Mouse (Mus musculus): Measurements from ENCODE around the gene Fbxo6. TPM values are rescaled to one million over a fixed set of nuclear protein-coding genes. Genes with fewer than 3 reads are reported as not detected.
A peak's percentile ranks its signal among the peaks of the same experiment; 100 is the strongest.
"Not testable (repeated sequence)": the region's sequence is repeated elsewhere in the genome, so short reads cannot be mapped to it uniquely, and the experiment has no call there.

Fbxo6 gene
- polyA plus RNA-seq (2016; fragmentation: Nextera tagmentation; extraction: Ambion mirVana), result 14.6 and 17.1 TPM in 2 replicates

GRCm38 (mm10) chr4:148151267-148152168 is at the start of gene Fbxo6:
Fbxo6 (minus strand) TSS chr4:148152140.
- peak; percentile 86 for ATAC-seq (ENCODE audit: low FRiP score, low read depth)
- peak within 1 kb of the TSS; percentile 94 for H3K4me2 ChIP-seq (replicated peaks)
- no peaks in the 10 kb centered on the region for H3K27me3 ChIP-seq
- H3K9ac ChIP-seq (replicated peaks), result peak within 1 kb of the TSS; percentile 72
- H3K27ac ChIP-seq (replicated peaks), result peak within 1 kb of the TSS; percentile 91
- no peaks in the 10 kb centered on the region for H3K9me3 ChIP-seq
- 2% methylated on average over 58 of the region's 67 CpGs for WGBS
- peaks cover 38% of the 10 kb centered on the region for H3K36me3 ChIP-seq
- H3K4me3 ChIP-seq, result peak within 1 kb of the TSS; percentile 59
- H3K4me1 ChIP-seq, result peaks cover 6% of the 10 kb centered on the region

DNA sequence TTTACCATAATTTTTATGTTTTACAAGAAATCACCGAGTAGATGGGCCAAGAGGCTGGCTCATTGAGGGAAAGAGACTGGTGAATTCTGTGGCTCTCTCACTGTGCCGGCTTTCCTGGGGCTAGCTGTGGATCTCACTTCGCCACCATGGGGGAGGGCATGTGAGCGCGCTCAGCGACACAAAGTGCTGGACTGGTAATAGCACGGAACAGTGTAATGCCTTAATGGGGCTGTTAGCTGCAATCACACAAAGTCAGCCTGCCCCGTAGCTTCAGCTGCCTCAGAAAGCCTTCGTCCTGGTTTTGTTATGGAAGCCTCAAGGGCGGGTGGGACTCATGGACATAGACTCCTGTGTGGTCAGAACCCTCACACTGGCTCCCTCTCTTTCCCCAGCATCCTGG is 46.8 kb upstream of the Fbxo6 start:
- H3K27ac ChIP-seq (replicated peaks), result no peak overlapping the region
- peaks cover 13% of the 10 kb centered on the region for H3K4me1 ChIP-seq
- peaks cover 13% of the 10 kb centered on the region; the same call in 1 of the 2 replicates for H3K27me3 ChIP-seq

GRCm38 (mm10) chr4:148194400-148194799 is 42.5 kb upstream of the Fbxo6 start:
- H3K4me3 ChIP-seq, result no peak overlapping the region
- no peak overlapping the region for H3K4me2 ChIP-seq (replicated peaks)
- H3K27ac ChIP-seq (replicated peaks), result no peak overlapping the region
- H3K9ac ChIP-seq (replicated peaks), result no peak overlapping the region
- H3K27me3 ChIP-seq, result peaks cover 15% of the 10 kb centered on the region; the same call in 1 of the 2 replicates
- no peaks in the 10 kb centered on the region for H3K9me3 ChIP-seq
- ATAC-seq (ENCODE audit: low FRiP score, low read depth), result no peak
- H3K36me3 ChIP-seq, result no peaks in the 10 kb centered on the region
- H3K4me1 ChIP-seq, result peaks cover 24% of the 10 kb centered on the region

More for the DNA sequence above, 46.8 kb upstream of the Fbxo6 start:
- H3K4me3 ChIP-seq, result no peak overlapping the region
- no peaks in the 10 kb centered on the region for H3K36me3 ChIP-seq
- WGBS, result 33% methylated on average over 10 of the region's 10 CpGs
- no peak overlapping the region for H3K4me2 ChIP-seq (replicated peaks)
- H3K9me3 ChIP-seq, result no peaks in the 10 kb centered on the region
- ATAC-seq (ENCODE audit: low FRiP score, low read depth), result no peak
- peak overlapping the region; percentile 15; the same call in 1 of the 2 replicates for H3K9ac ChIP-seq (replicated peaks)

DNA sequence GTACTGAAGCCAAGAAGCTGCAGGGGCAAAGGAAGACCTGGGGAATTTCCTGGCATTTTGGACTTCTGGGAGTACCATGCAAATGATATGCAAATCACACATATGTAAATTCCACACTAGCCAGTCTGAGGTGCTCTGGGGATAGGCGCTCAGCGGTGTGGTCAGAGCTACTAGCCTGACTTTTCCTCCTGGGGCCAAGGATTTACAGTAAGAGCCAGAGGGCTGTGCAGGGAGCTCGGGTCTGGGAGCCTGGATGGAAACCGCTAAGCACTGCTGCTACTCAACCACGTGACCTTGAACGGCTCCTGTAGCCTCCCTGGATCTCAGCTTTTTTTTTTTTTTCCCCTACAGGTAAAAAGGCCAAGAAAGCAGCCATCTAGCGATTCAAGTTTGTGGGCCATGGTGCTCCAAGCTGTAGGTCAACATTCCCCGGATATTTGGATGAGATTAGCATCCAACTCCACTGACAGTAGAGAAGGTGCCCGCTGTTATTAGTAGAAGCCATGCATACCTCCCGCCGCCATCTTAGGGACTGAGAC is 40.8 kb upstream of the Fbxo6 start:
- H3K4me2 ChIP-seq (replicated peaks), result no peak overlapping the region
- H3K9me3 ChIP-seq, result no peaks in the 10 kb centered on the region
- H3K4me3 ChIP-seq, result no peak overlapping the region
- peaks cover 16% of the 10 kb centered on the region; the same call in 1 of the 2 replicates for H3K4me1 ChIP-seq
- peaks cover 7% of the 10 kb centered on the region; the same call in 1 of the 2 replicates for H3K27me3 ChIP-seq
- no peak overlapping the region for H3K9ac ChIP-seq (replicated peaks)
- 37% methylated on average over 11 of the region's 11 CpGs for WGBS
- peak; percentile 50; the same call in 1 of the 2 replicates for ATAC-seq (ENCODE audit: low FRiP score, low read depth)
- 0 out of 2 replicates have a peak overlapping the region, but pooled peaks have one; percentile 20 for H3K27ac ChIP-seq (replicated peaks)
- H3K36me3 ChIP-seq, result no peaks in the 10 kb centered on the region

DNA sequence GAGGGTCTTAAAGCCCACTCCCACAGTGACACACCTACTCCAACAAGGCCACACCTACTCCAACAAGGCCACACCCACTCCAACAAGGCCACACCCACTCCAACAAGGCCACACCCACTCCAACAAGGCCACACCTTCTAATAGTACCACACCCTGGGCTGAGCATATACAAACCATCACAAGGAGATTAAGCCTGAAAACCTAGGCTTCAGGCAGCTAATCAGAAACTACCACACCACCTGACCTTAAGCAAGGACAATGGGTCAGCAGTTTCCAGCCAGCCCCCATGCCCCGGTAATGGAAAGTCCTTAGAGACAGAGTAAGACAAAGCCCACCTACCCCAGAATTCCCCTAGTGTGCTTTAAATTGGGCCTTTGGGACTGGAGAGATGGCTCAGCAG is 36.8 kb upstream of the Fbxo6 start:
- not testable (repeated sequence) for H3K27ac ChIP-seq (replicated peaks); H3K4me3 ChIP-seq; H3K4me2 ChIP-seq (replicated peaks); H3K9me3 ChIP-seq; ATAC-seq (ENCODE audit: low FRiP score, low read depth); H3K9ac ChIP-seq (replicated peaks); H3K36me3 ChIP-seq
- WGBS, result 92% methylated on average over 1 of the region's 1 CpGs
- peaks cover 14% of the 10 kb centered on the region for H3K27me3 ChIP-seq
- peaks cover 20% of the 10 kb centered on the region for H3K4me1 ChIP-seq

GRCm38 (mm10) chr4:148185819-148186218 is 33.9 kb upstream of the Fbxo6 start:
- Histone ChIP-seq H3K36me3 (no peaks in the 10 kb centered on the region), H3K27me3 (peaks cover 24% of the 10 kb centered on the region), H3K9me3 (no peaks in the 10 kb centered on the region), H3K9ac (replicated peaks) (no peak overlapping the region), H3K4me3 (no peak overlapping the region), H3K27ac (replicated peaks) (no peak overlapping the region), H3K4me1 (peaks cover 8% of the 10 kb centered on the region), H3K4me2 (replicated peaks) (no peak overlapping the region)
- 68% methylated on average over 4 of the region's 4 CpGs for WGBS
- ATAC-seq (ENCODE audit: low FRiP score, low read depth), result no peak

DNA sequence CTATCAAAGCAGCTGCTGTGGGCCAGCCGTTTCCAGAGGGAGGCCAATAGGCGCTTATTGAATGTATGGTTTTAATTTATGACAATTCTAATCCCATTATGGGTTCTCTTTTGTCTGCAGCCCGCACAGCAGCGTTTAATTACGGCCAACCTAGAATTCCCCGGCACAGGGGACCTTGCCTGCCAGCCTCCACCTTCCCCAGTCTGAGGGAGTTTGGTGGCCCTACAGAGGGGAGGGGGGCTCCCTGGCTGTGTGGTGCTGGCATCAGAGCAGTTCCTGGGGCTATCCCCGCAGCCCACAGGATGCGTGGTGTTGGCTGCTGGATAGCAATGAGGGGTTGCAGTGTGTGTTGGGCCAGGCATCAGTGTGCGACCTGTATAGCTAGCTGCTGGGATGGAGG is 32.6 kb upstream of the Fbxo6 start:
- Histone ChIP-seq H3K27me3 (peaks cover 32% of the 10 kb centered on the region), H3K9me3 (no peaks in the 10 kb centered on the region), H3K27ac (replicated peaks) (0 out of 2 replicates have a peak overlapping the region, but pooled peaks have one; percentile 8), H3K36me3 (no peaks in the 10 kb centered on the region), H3K4me1 (peaks cover 8% of the 10 kb centered on the region), H3K9ac (replicated peaks) (no peak overlapping the region), H3K4me3 (no peak overlapping the region), H3K4me2 (replicated peaks) (no peak overlapping the region)
- WGBS, result 27% methylated on average over 9 of the region's 9 CpGs
- ATAC-seq (ENCODE audit: low FRiP score, low read depth), result peak; percentile 43

GRCm38 (mm10) chr4:148182363-148182762 is 30.4 kb upstream of the Fbxo6 start:
- no peaks in the 10 kb centered on the region for H3K36me3 ChIP-seq
- no peak overlapping the region for H3K4me2 ChIP-seq (replicated peaks)
- no peaks in the 10 kb centered on the region for H3K9me3 ChIP-seq
- H3K9ac ChIP-seq (replicated peaks), result no peak overlapping the region
- 38% methylated on average over 8 of the region's 8 CpGs for WGBS
- H3K27ac ChIP-seq (replicated peaks), result no peak overlapping the region
- H3K27me3 ChIP-seq, result peaks cover 51% of the 10 kb centered on the region
- no peak for ATAC-seq (ENCODE audit: low FRiP score, low read depth)
- H3K4me1 ChIP-seq, result peaks cover 8% of the 10 kb centered on the region
- H3K4me3 ChIP-seq, result no peak overlapping the region

DNA sequence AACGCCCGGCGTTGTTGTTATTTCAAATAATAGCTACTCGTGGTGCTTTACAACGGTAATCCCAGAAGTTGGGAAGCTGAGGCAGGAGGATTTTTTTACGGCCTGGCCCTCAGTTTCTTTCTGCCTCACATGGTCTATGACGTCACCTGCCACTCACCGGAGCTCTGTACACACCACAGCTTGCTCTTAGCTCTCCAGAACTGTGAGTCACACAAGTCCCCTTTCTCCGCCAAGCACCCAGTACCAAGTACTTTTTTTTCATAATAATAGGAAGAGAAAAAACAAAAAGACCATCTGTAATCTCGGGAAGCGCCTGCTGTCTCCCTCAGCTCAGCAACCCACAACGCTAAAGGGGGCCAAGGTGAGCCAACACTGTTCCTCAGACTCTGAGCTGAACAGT is 29.5 kb upstream of the Fbxo6 start:
- 88% methylated on average over 12 of the region's 12 CpGs for WGBS

GRCm38 (mm10) chr4:148177716-148178115 is 25.8 kb upstream of the Fbxo6 start:
- Histone ChIP-seq H3K4me3 (no peak overlapping the region), H3K36me3 (no peaks in the 10 kb centered on the region), H3K27ac (replicated peaks) (no peak overlapping the region), H3K9me3 (no peaks in the 10 kb centered on the region), H3K27me3 (peaks cover 78% of the 10 kb centered on the region), H3K4me2 (replicated peaks) (no peak overlapping the region), H3K4me1 (peaks cover 15% of the 10 kb centered on the region), H3K9ac (replicated peaks) (no peak overlapping the region)
- ATAC-seq (ENCODE audit: low FRiP score, low read depth), result no peak

More for the DNA sequence above, 29.5 kb upstream of the Fbxo6 start:
- ATAC-seq (ENCODE audit: low FRiP score, low read depth), result no peak
- Histone ChIP-seq H3K4me2 (replicated peaks) (no peak overlapping the region), H3K27ac (replicated peaks) (no peak overlapping the region), H3K4me1 (peaks cover 8% of the 10 kb centered on the region), H3K9me3 (no peaks in the 10 kb centered on the region), H3K36me3 (no peaks in the 10 kb centered on the region), H3K9ac (replicated peaks) (no peak overlapping the region), H3K4me3 (no peak overlapping the region), H3K27me3 (peaks cover 55% of the 10 kb centered on the region)

GRCm38 (mm10) chr4:148176603-148177002 is 24.7 kb upstream of the Fbxo6 start:
- H3K27ac ChIP-seq (replicated peaks); H3K9me3 ChIP-seq; ATAC-seq (ENCODE audit: low FRiP score, low read depth); H3K4me3 ChIP-seq; H3K4me2 ChIP-seq (replicated peaks); H3K9ac ChIP-seq (replicated peaks); H3K36me3 ChIP-seq: not testable (repeated sequence)
- WGBS, result 64% methylated on average over 5 of the region's 6 CpGs
- H3K27me3 ChIP-seq, result peaks cover 85% of the 10 kb centered on the region
- H3K4me1 ChIP-seq, result peaks cover 15% of the 10 kb centered on the region

DNA sequence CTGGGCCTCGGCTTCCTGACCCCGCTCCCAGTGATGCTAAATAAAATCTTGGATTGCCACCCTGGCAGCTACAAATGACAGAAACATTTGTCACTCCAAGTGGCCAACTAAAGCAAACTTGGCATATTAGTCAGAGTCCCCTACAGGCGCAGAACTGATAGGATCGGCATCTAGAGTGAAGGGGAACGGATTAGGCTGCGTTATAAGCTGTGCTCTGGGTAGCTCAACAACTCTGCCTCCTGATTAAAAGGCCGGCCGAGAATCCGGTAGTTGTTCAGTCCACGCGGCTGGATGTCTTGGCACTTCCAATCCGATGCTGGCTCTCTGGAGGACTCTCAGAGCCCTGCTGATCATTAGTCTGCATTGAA is 22.5 kb upstream of the Fbxo6 start:
- 4% methylated on average over 12 of the region's 12 CpGs for WGBS
- peak overlapping the region; percentile 46 for H3K4me2 ChIP-seq (replicated peaks)
- H3K9ac ChIP-seq (replicated peaks), result no peak overlapping the region
- peaks cover 16% of the 10 kb centered on the region for H3K4me1 ChIP-seq
- peak overlapping the region; percentile 79 for H3K27ac ChIP-seq (replicated peaks)
- H3K9me3 ChIP-seq, result no peaks in the 10 kb centered on the region
- H3K36me3 ChIP-seq, result no peaks in the 10 kb centered on the region
- ATAC-seq (ENCODE audit: low FRiP score, low read depth), result no peak
- peaks cover 91% of the 10 kb centered on the region for H3K27me3 ChIP-seq
- peak overlapping the region; percentile 18 for H3K4me3 ChIP-seq
